Comparison of ENCODE assay signal across 24 mouse cellular contexts in genomic region chr4:84050243-84050642, GRCm38 (mm10).
"Had no signal": no experiment of that assay in that cellular context is flagged by ENCODE, and none has a peak within 500 bp of the region (broad histone marks: within the 10 kb centered on the region; RNA-seq: fewer than 3 reads in every experiment).

No protein-coding gene starts in this region.

- DNase-seq: gastrocnemius, adult 2 months; gastrocnemius, postnatal 10 days; gastrocnemius, postnatal 25 days; heart, postnatal 10 days; heart, postnatal 4 days; kidney, adult 18-20 months; kidney, adult 8-10 months; kidney, postnatal 14 days; kidney, postnatal 36 days; left cerebral cortex, postnatal 4 days; liver; lung, adult 18-20 months had no signal

- H3K27ac ChIP-seq: gastrocnemius, adult 2 months; heart, embryonic 10.5 days; hindbrain, embryonic 10.5 days; hindbrain, embryonic 12.5 days; hindbrain, embryonic 14.5 days; layer of hippocampus, adult 2 months; liver, embryonic 12.5 days; liver, embryonic 14.5 days had no signal

- H3K9ac ChIP-seq: heart, embryonic 12.5 days; hindbrain, embryonic 12.5 days; hindbrain, embryonic 14.5 days; liver, embryonic 12.5 days; liver, embryonic 14.5 days had no signal

- H3K36me3 ChIP-seq: heart, embryonic 10.5 days; heart, embryonic 12.5 days; hindbrain, embryonic 10.5 days; hindbrain, embryonic 12.5 days; liver, embryonic 12.5 days had no signal

- H3K4me1 ChIP-seq: heart, embryonic 10.5 days; heart, embryonic 12.5 days; hindbrain, embryonic 12.5 days; liver, embryonic 12.5 days had no signal

- H3K27me3 ChIP-seq: heart, embryonic 12.5 days; hindbrain, embryonic 12.5 days; liver, embryonic 12.5 days had no signal

- H3K4me2 ChIP-seq: heart, embryonic 12.5 days; hindbrain, embryonic 12.5 days; hindbrain, embryonic 14.5 days; liver, embryonic 12.5 days had no signal

- H3K4me3 ChIP-seq: gastrocnemius, adult 2 months; heart, embryonic 10.5 days; heart, embryonic 12.5 days; hindbrain, embryonic 10.5 days; hindbrain, embryonic 12.5 days; layer of hippocampus, adult 2 months; liver, embryonic 12.5 days had no signal

- H3K9me3 ChIP-seq: heart, embryonic 10.5 days; heart, embryonic 12.5 days; hindbrain, embryonic 10.5 days; hindbrain, embryonic 12.5 days; liver, embryonic 12.5 days had no signal

- ATAC-seq: forebrain, embryonic 16.5 days; hindbrain, embryonic 16.5 days; inflammation-experienced regulatory T-cells, adult 6 months; intestine, embryonic 16.5 days; liver, embryonic 12.5 days had no signal
